Mouse (Mus musculus): ENCODE measurements around the gene Serpina1f. TPM values are rescaled to one million over a fixed set of nuclear protein-coding genes. Genes with fewer than 3 reads are reported as not detected.

Serpina1f gene
- total RNA-seq (2023; ENCODE audit: inconsistent age): not detected in 4 replicates

GRCm38 (mm10) chr12:103695429-103695828, at the start of gene Serpina1f:
Serpina1f (minus strand) TSS chr12:103695529.

GRCm38 (mm10) chr12:103676039-103676438, 19.3 kb downstream of the Serpina1f start, which contains the start of gene Serpina16:
Serpina16 (minus strand) TSS chr12:103676139.

GRCm38 (mm10) chr12:103656848-103657626, 38.3 kb downstream of the Serpina1f start, which contains the start of gene Serpina6:
Serpina6 (minus strand) TSS chr12:103657212.

Other genes with a start within 250 kb of the Serpina1f start
- gene Ifi27l2b, start 238.3 kb downstream of the Serpina1f start, total RNA-seq (2023; ENCODE audit: inconsistent age): not detected in 4 replicates
- 0.12 to 0.16 TPM in 2 of 4 replicates, not detected in the others for gene Ppp4r4, start 163.2 kb downstream of the Serpina1f start, total RNA-seq (2023; ENCODE audit: inconsistent age)
- not detected in 4 replicates for gene Serpina10, start 64.1 kb downstream of the Serpina1f start, total RNA-seq (2023; ENCODE audit: inconsistent age)
- not detected in 4 replicates for gene Serpina6, start 38.3 kb downstream of the Serpina1f start, total RNA-seq (2023; ENCODE audit: inconsistent age)
- not detected in 4 replicates for gene Serpina16, start 19.4 kb downstream of the Serpina1f start, total RNA-seq (2023; ENCODE audit: inconsistent age)
- gene Serpina1d, start 78.1 kb upstream of the Serpina1f start, total RNA-seq (2023; ENCODE audit: inconsistent age): not detected in 4 replicates
- gene Serpina1b, start 134.8 kb upstream of the Serpina1f start, total RNA-seq (2023; ENCODE audit: inconsistent age): not detected in 4 replicates
- not detected in 4 replicates for gene Serpina1a, start 168.0 kb upstream of the Serpina1f start, total RNA-seq (2023; ENCODE audit: inconsistent age)
- gene Serpina1c, start 209.4 kb upstream of the Serpina1f start, total RNA-seq (2023; ENCODE audit: inconsistent age): not detected in 4 replicates